In genomic region chr4:46915476-46915875, GRCm38 (mm10) we compare ENCODE assay signal across 19 mouse cellular contexts.
DNase-seq lines count a peak whose midpoint lies in the region; ATAC-seq and TF ChIP-seq lines count a peak whose summit lies in the region.
"Had no signal": no experiment of that assay in that cellular context is flagged by ENCODE, and none has a peak within 500 bp of the region (broad histone marks: within the 10 kb centered on the region; RNA-seq: fewer than 3 reads in every experiment).

No protein-coding gene starts in this region.

- intact Hi-C loops in left cerebral cortex, postnatal 4 days (cut with DNase I), result no loop called here

- H3K27me3 ChIP-seq in hindbrain, embryonic 16.5 days (replicated peaks; ENCODE audit: control insufficient read depth, insufficient read depth, low read length), result no peaks in the 10 kb centered on the region
- H3K27me3 ChIP-seq in hindbrain, embryonic 10.5 days (ENCODE audit: insufficient read depth, poor library complexity, severe bottlenecking), result no peaks in the 10 kb centered on the region
- H3K27me3 ChIP-seq in midbrain, embryonic 11.5 days (ENCODE audit: control insufficient read depth, insufficient read depth, low read length), result no peaks in the 10 kb centered on the region
- H3K27me3 ChIP-seq: intestine, embryonic 15.5 days had no signal

- 65% methylated on average over 14 of the region's 14 CpGs for WGBS in hindbrain, embryonic 16.5 days
- WGBS in hindbrain, embryonic 10.5 days, result 75% methylated on average over 14 of the region's 14 CpGs
- WGBS in midbrain, embryonic 11.5 days, result 71% methylated on average over 14 of the region's 14 CpGs
- WGBS in lung, adult 2 months, result 83% methylated on average over 14 of the region's 14 CpGs

- no peak overlapping the region for H3K4me3 ChIP-seq in hindbrain, embryonic 16.5 days (ENCODE audit: low read length)
- no peak overlapping the region for H3K4me3 ChIP-seq in hindbrain, embryonic 10.5 days
- H3K4me3 ChIP-seq in midbrain, embryonic 11.5 days (ENCODE audit: low read depth, low read length), result no peak overlapping the region
- no peak overlapping the region for H3K4me3 ChIP-seq in lung, adult 2 months (replicated peaks; ENCODE audit: extremely low read depth, low read depth, low read length)
- H3K4me3 ChIP-seq: forebrain, embryonic 10.5 days; intestine, embryonic 15.5 days; liver, embryonic 13.5 days had no signal

- no peaks in the 10 kb centered on the region for H3K9me3 ChIP-seq in hindbrain, embryonic 16.5 days (ENCODE audit: control insufficient read depth, low read length)
- no peaks in the 10 kb centered on the region for H3K9me3 ChIP-seq in hindbrain, embryonic 10.5 days
- H3K9me3 ChIP-seq in midbrain, embryonic 11.5 days (ENCODE audit: control insufficient read depth, low read length), result no peaks in the 10 kb centered on the region
- H3K9me3 ChIP-seq: forebrain, embryonic 10.5 days; intestine, embryonic 15.5 days; liver, embryonic 13.5 days had no signal

- no peak for TF ChIP-seq POLR2A in brain, embryonic 14.5 days (IDR thresholded peaks at IDR 0.05; ENCODE audit: borderline replicate concordance, extremely low read depth, insufficient read depth, insufficient read length, poor library complexity, severe bottlenecking)
- no peak for TF ChIP-seq POLR2A in lung, adult 2 months (IDR thresholded peaks at IDR 0.05; ENCODE audit: borderline replicate concordance, extremely low read depth, low read depth, low read length)

- TF ChIP-seq CTCF in brain, embryonic 14.5 days (IDR thresholded peaks at IDR 0.05; ENCODE audit: borderline replicate concordance, extremely low read depth, insufficient read depth, insufficient read length), result no peak
- no peak for TF ChIP-seq CTCF in lung, adult 2 months (IDR thresholded peaks at IDR 0.05; ENCODE audit: insufficient read depth, low read length)

- H3K27ac ChIP-seq in hindbrain, embryonic 16.5 days (ENCODE audit: low read depth, low read length), result no peak overlapping the region
- no peak overlapping the region for H3K27ac ChIP-seq in hindbrain, embryonic 10.5 days
- no peak overlapping the region for H3K27ac ChIP-seq in midbrain, embryonic 11.5 days (ENCODE audit: low read depth, low read length)
- H3K27ac ChIP-seq: forebrain, embryonic 10.5 days; intestine, embryonic 15.5 days; liver, embryonic 13.5 days had no signal

- peaks cover 4% of the 10 kb centered on the region for H3K4me1 ChIP-seq in hindbrain, embryonic 16.5 days (ENCODE audit: control insufficient read depth, insufficient read depth, low read depth, low read length)
- peaks cover 22% of the 10 kb centered on the region for H3K4me1 ChIP-seq in hindbrain, embryonic 10.5 days (replicated peaks)
- H3K4me1 ChIP-seq in midbrain, embryonic 11.5 days (ENCODE audit: control insufficient read depth, insufficient read depth, low read length), result no peaks in the 10 kb centered on the region
- no peaks in the 10 kb centered on the region for H3K4me1 ChIP-seq in lung, adult 2 months (ENCODE audit: control insufficient read depth, insufficient read depth, low read length)
- H3K4me1 ChIP-seq: intestine, embryonic 15.5 days had no signal

- H3K36me3 ChIP-seq in hindbrain, embryonic 16.5 days (ENCODE audit: control insufficient read depth, insufficient read depth, low read length), result no peaks in the 10 kb centered on the region
- no peaks in the 10 kb centered on the region for H3K36me3 ChIP-seq in hindbrain, embryonic 10.5 days
- H3K36me3 ChIP-seq in midbrain, embryonic 11.5 days (ENCODE audit: control insufficient read depth, insufficient read depth, low read length), result no peaks in the 10 kb centered on the region
- H3K36me3 ChIP-seq: forebrain, embryonic 10.5 days; intestine, embryonic 15.5 days; liver, embryonic 13.5 days had no signal

- no peak overlapping the region for H3K9ac ChIP-seq in hindbrain, embryonic 16.5 days (ENCODE audit: low read depth, low read length)
- H3K9ac ChIP-seq in midbrain, embryonic 11.5 days (ENCODE audit: low read length), result no peak overlapping the region
- H3K9ac ChIP-seq: intestine, embryonic 15.5 days; liver, embryonic 13.5 days; lung, embryonic 14.5 days had no signal

- H3K4me2 ChIP-seq in hindbrain, embryonic 16.5 days (ENCODE audit: low read length), result no peak overlapping the region
- H3K4me2 ChIP-seq in midbrain, embryonic 11.5 days, result no peak overlapping the region
- H3K4me2 ChIP-seq: intestine, embryonic 15.5 days; liver, embryonic 13.5 days; lung, embryonic 14.5 days had no signal

- no peak for DNase-seq in hindbrain, embryonic 10.5 days (ENCODE audit: low spot score)
- DNase-seq in brain, embryonic 14.5 days (ENCODE audit: low read depth), result peak; percentile 44
- DNase-seq in midbrain, embryonic 11.5 days (ENCODE audit: low spot score, missing footprints), result peak; percentile 78
- peak; percentile 35 for DNase-seq in retina, embryonic 14.5 days (ENCODE audit: low spot score)
- no peak for DNase-seq in left cerebral cortex, postnatal 4 days
- DNase-seq in lung, adult 2 months, result no peak
- DNase-seq: adrenal gland, adult 2 months; B cell, adult 2 months; cerebellum, adult 9-10 months; kidney, adult 9 months; kidney, postnatal 25 days; liver, embryonic 13.5 days; lung, embryonic 14.5 days; right cerebral cortex, postnatal 4 days; thymus, adult 2 months; thymus, postnatal 4 days had no signal

- 0 out of 2 replicates have a peak, but pooled peaks have one; percentile 9 for ATAC-seq in hindbrain, embryonic 16.5 days
- no peak for ATAC-seq in midbrain, embryonic 11.5 days (ENCODE audit: low FRiP score)
- ATAC-seq: intestine, embryonic 15.5 days had no signal

Comparison
In these comparisons a context has a peak if more than half of its experiments do, and no peak if none do; other contexts are left out.
1. DNase-seq: peak in brain, embryonic 14.5 days (single experiment), midbrain, embryonic 11.5 days (single experiment) and retina, embryonic 14.5 days (single experiment); none in hindbrain, embryonic 10.5 days (single experiment), left cerebral cortex, postnatal 4 days (single experiment) and lung, adult 2 months (single experiment).